Mouse (Mus musculus) liver, adult 2 months (tissue): ENCODE results near the gene Cd24a. TPM values are rescaled to one million over a fixed set of nuclear protein-coding genes. Genes with fewer than 3 reads are reported as not detected.

Source experiments
- DNase-seq: peaks from one replicate; pipeline ENCODE4 v3.0.0-alpha.2; 2011; ENCODE audit warnings: low read depth, low spot score; ENCODE audit errors: extremely low read depth
- H3K27ac ChIP-seq: fragments of 200-500 bp; replicated peaks from 2 replicates; pipeline ENCODE4 v1.5.1; 2012; ENCODE audit warnings: low read depth, mild to moderate bottlenecking, control low read depth, inconsistent platforms, low read length; ENCODE audit not compliant: insufficient read depth
- H3K27me3 ChIP-seq: fragments of 200-500 bp; 2 replicates; pipeline ENCODE4 v1.6.1; 2012; ENCODE audit warnings: mild to moderate bottlenecking, moderate library complexity, low read length, inconsistent platforms; ENCODE audit not compliant: control insufficient read depth, insufficient read depth
- H3K36me3 ChIP-seq: fragments of 200-500 bp; 2 replicates; pipeline ENCODE4 v1.6.1; 2012; ENCODE audit warnings: low read length, inconsistent platforms; ENCODE audit not compliant: control insufficient read depth, insufficient read depth
- H3K4me1 ChIP-seq: fragments of 200-500 bp; 2 replicates; pipeline ENCODE4 v1.6.1; 2011; ENCODE audit warnings: low read length; ENCODE audit not compliant: control insufficient read depth, insufficient read depth
- H3K4me3 ChIP-seq: fragments of 200-500 bp; 2 replicates; pipeline ENCODE4 v1.5.1; 2011; ENCODE audit warnings: low read depth, mild to moderate bottlenecking, control low read depth, low read length, moderate library complexity; ENCODE audit not compliant: insufficient read depth
- H3K79me2 ChIP-seq: fragments of 200-500 bp; 2 replicates; pipeline ENCODE4 v1.6.1; 2012; ENCODE audit warnings: inconsistent platforms, mild to moderate bottlenecking, low read length, moderate library complexity; ENCODE audit not compliant: control insufficient read depth, insufficient read depth
- H3K9ac ChIP-seq: fragments of 200-500 bp; 2 replicates; pipeline ENCODE4 v1.6.1; 2012; ENCODE audit warnings: low read depth, mild to moderate bottlenecking, control low read depth, inconsistent platforms, low read length
- CTCF ChIP-seq: fragments of 200-500 bp; IDR thresholded peaks from 2 replicates; pipeline ENCODE4 v1.5.1; 2011; ENCODE audit warnings: low read depth, low read length, control low read depth
- POLR2A ChIP-seq: fragments of 200-500 bp; IDR thresholded peaks from 2 replicates; pipeline ENCODE4 v1.6.1; 2011; ENCODE audit warnings: low read length, control low read depth; ENCODE audit not compliant: insufficient read depth; ENCODE audit errors: extremely low read depth
- WGBS: fragments of 180-500 bp; shearing (Covaris S2); methylation state at CpG from one replicate; pipeline ENCODE4 v1.1.7; 2018; 5-methylcytosine and 5-hydroxymethylcytosine counted together
- polyA plus RNA-seq: library from polyadenylated mRNA; depleted of rRNA; stranded (reverse); fragments of >200 nt; gene quantifications from 2 replicates; pipeline ENCODE4 v1.2.3, GENCODE M21; 2012
- total RNA-seq: library from RNA; depleted of rRNA; stranded (reverse); fragments of >200 nt; gene quantifications from 2 replicates; pipeline ENCODE4 v1.2.3, GENCODE M21; 2014

The Cd24a gene
- total and polyA plus RNA-seq, 2 experiments, result 1.7 to 5.7 TPM

DNA sequence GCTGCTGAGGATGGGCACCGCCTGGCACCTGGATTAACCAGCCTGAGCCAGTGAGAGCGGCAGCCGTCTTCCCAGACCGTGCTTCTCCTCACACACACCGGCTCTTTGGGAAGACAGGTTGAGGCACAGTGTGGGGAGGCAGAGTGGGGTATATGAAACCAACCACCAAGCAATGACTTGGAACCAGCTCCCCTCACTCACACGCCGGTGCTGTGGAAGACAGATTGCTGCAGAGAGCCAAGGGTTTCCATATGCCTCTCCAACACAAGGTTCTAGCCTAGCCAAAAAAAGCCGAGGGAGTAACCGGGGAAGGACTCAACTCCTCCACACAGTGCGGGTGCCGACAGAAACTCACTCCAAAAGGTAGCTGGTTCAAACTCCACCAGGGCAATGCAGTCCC is 18.8 kb upstream of the Cd24a start:
- DNase-seq, result no peak
- TF ChIP-seq CTCF, result no peak
- no peak for TF ChIP-seq POLR2A
- H3K27me3 ChIP-seq, result no peaks in the 10 kb centered on the region
- H3K79me2 ChIP-seq, result no peaks in the 10 kb centered on the region
- WGBS, result 82% methylated on average over 11 of the region's 11 CpGs
- no peak overlapping the region for H3K27ac ChIP-seq
- no peak overlapping the region for H3K4me3 ChIP-seq
- no peak overlapping the region for H3K9ac ChIP-seq
- no peaks in the 10 kb centered on the region for H3K36me3 ChIP-seq
- no peaks in the 10 kb centered on the region for H3K4me1 ChIP-seq

DNA sequence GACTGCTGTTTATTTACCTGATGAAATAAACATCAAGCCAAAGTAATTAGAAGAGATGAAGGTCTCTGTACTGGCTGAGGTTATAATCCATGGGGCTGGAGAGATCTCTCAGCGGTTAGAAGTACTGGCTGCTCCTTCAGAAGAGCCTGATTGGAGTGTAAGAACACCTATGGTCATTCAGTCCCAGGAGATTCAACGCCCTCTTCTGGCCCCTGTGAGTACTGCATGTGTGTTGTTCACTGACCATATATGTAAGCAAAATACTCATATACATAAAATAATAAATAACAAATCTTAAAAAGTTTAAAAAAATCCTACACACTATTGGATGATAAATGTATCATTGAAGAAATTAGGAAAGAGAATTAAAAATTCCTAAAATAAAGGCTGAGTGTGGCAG is 17.3 kb upstream of the Cd24a start:
- no peaks in the 10 kb centered on the region for H3K79me2 ChIP-seq
- H3K36me3 ChIP-seq, result no peaks in the 10 kb centered on the region
- no peak overlapping the region for H3K27ac ChIP-seq
- peak; percentile 41; the same call in 1 of the 2 replicates for TF ChIP-seq CTCF
- no peak for TF ChIP-seq POLR2A
- DNase-seq, result peak; percentile 9
- no peak overlapping the region for H3K9ac ChIP-seq
- H3K4me1 ChIP-seq, result no peaks in the 10 kb centered on the region
- H3K4me3 ChIP-seq, result no peak overlapping the region
- H3K27me3 ChIP-seq, result no peaks in the 10 kb centered on the region
- WGBS, result 36% methylated on average over 2 of the region's 2 CpGs

DNA sequence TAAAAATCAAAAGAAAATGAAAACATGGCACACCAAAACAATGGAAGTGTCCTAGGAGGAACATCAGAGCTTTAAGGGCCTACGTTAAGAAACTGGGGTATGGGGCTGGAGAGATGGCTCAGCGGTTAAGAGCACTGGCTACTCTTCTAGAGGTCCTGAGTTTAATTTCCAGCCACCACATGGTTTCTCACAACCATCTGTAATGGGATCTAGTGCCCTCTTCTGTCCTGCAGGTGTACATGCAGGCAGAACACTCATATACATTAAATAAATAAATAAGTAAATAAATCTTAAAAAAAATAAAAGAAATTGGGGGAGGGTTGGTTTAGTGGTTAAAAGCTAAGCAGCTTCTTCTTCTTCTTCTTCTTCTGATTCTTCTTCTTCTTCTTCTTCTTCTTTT is 16.8 kb upstream of the Cd24a start:
- TF ChIP-seq POLR2A (no peak), CTCF (no peak)
- no peak overlapping the region for H3K27ac ChIP-seq
- 89% methylated on average over 2 of the region's 2 CpGs for WGBS
- no peaks in the 10 kb centered on the region for H3K79me2 ChIP-seq
- no peaks in the 10 kb centered on the region for H3K4me1 ChIP-seq
- no peak overlapping the region for H3K4me3 ChIP-seq
- DNase-seq, result no peak
- no peaks in the 10 kb centered on the region for H3K27me3 ChIP-seq
- no peaks in the 10 kb centered on the region for H3K36me3 ChIP-seq
- H3K9ac ChIP-seq, result no peak overlapping the region

DNA sequence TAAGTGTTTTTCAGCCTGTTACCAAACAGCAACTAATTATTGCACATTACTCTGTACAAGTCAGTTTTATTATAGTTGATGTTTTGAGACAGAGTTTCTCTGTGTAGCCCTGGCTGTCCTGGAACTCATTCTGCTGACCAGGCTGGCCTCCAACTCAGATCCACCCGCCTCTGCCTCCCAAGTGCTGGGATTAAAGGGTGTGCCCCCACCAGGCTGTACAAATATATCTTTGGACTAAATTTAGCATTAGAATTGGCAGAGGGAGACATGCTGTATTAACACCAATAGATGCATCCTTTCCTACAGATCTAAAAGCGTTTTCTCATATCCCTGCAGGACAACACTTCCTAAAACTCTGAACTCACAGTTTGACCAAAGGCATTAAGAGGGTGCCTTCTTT is 3.7 kb upstream of the Cd24a start:
- H3K27me3 ChIP-seq, result peaks cover 11% of the 10 kb centered on the region; the same call in 1 of the 2 replicates
- no peaks in the 10 kb centered on the region for H3K79me2 ChIP-seq
- H3K27ac ChIP-seq, result no peak overlapping the region
- H3K4me3 ChIP-seq, result no peak overlapping the region
- no peaks in the 10 kb centered on the region for H3K36me3 ChIP-seq
- no peak for DNase-seq
- TF ChIP-seq POLR2A, result no peak
- TF ChIP-seq CTCF, result no peak
- 89% methylated on average over 2 of the region's 2 CpGs for WGBS
- H3K4me1 ChIP-seq, result no peaks in the 10 kb centered on the region
- no peak overlapping the region for H3K9ac ChIP-seq

DNA sequence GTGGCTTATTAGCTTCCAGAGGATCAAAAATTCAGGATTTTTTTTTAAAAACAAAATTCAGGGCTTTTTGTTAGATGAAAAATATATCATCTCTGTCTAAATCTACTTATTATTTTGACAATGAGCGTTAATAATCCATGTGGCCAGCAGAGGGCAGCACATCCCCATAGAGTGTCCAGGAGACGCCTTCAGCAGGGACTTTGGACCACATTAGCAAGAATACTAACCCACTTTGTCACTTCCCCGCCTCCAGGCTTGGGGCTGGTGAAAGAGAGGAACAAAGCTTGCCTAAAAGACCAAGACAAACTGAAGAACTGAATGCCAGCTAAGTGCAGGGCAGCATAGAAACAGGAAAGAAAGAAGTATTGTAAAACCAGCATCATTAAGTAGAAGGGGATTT is 3.1 kb upstream of the Cd24a start:
- Histone ChIP-seq H3K4me1 (no peaks in the 10 kb centered on the region), H3K9ac (no peak overlapping the region), H3K36me3 (no peaks in the 10 kb centered on the region), H3K4me3 (no peak overlapping the region), H3K27ac (no peak overlapping the region), H3K79me2 (no peaks in the 10 kb centered on the region), H3K27me3 (peaks cover 17% of the 10 kb centered on the region; the same call in 1 of the 2 replicates)
- DNase-seq, result peak; percentile 53
- TF ChIP-seq POLR2A (no peak), CTCF (peak; percentile 84)
- WGBS, result under 1% methylated on average over 3 of the region's 3 CpGs

DNA sequence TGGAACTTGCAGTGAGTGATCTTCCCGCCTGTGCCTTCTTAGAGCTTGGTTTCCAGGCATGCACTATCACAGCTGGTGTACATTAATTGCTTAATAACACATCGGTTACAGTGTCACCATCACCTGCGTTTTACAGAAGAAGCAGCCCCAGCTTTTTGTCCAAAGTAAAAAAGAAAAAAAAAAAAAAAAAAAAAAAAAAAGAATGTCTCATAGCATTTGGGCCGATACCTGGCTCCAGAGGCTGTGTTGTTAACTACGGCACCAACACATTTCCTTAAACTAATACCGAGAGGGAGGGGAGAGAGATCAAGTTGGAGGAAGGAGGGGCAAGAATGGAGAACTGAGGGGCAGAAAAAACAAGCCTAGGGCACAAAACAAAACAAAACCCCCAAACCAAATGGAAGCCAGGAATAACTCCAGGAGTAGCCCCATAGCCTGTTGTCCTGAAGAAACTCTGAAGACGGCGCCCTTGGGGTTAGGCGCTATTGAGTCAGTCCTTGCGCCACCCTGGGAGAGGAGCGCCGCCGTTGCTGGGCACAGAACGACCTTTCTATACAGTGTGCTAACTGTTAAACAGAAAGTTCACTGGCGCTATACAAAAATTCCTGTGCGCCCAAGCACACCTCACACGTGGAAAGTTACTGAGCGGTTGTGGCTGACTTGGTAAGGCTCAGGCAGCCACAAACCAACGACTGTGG is 636 bp upstream of the Cd24a start:
- Histone ChIP-seq H3K79me2 (no peaks in the 10 kb centered on the region), H3K36me3 (no peaks in the 10 kb centered on the region), H3K4me1 (no peaks in the 10 kb centered on the region), H3K27me3 (peaks cover 22% of the 10 kb centered on the region; the same call in 1 of the 2 replicates), H3K9ac (no peak overlapping the region), H3K27ac (no peak overlapping the region), H3K4me3 (no peak overlapping the region)
- WGBS, result 33% methylated on average over 19 of the region's 19 CpGs
- no peak for DNase-seq
- no peak for TF ChIP-seq POLR2A
- TF ChIP-seq CTCF, result no peak
